Mouse (Mus musculus) kidney, embryonic 16.5 days (tissue): Measurements from ENCODE around the gene Ppy. TPM values are rescaled to one million over a fixed set of nuclear protein-coding genes. Genes with fewer than 3 reads are reported as not detected.

Source experiments
- ATAC-seq: fragments of 200-750 bp; cut with Nextera tagmentation; 2 replicates; pipeline ENCODE4 v1.8.0; 2017; ENCODE audit warnings: moderate TSS enrichment; ENCODE audit not compliant: low FRiP score, low TSS enrichment
- H3K27ac ChIP-seq: fragments of 300-500 bp; sonication (generic); 2 replicates; pipeline ENCODE4 v1.5.1; 2014; ENCODE audit warnings: low read length
- H3K27me3 ChIP-seq: fragments of 300-500 bp; sonication (generic); 2 replicates; pipeline ENCODE4 v1.6.1; 2014; ENCODE audit warnings: low read length, control low read depth, mixed read lengths; ENCODE audit not compliant: insufficient read depth
- H3K36me3 ChIP-seq: fragments of 300-500 bp; sonication (generic); 2 replicates; pipeline ENCODE4 v1.6.1; 2014; ENCODE audit warnings: low read length, control low read depth, mixed read lengths; ENCODE audit not compliant: insufficient read depth
- H3K4me1 ChIP-seq: fragments of 300-500 bp; sonication (generic); 2 replicates; pipeline ENCODE4 v1.6.1; 2014; ENCODE audit warnings: low read length, control low read depth, mixed read lengths; ENCODE audit not compliant: insufficient read depth
- H3K4me2 ChIP-seq: fragments of 300-500 bp; sonication (generic); replicated peaks from 2 replicates; pipeline ENCODE4 v1.6.1; 2014; ENCODE audit warnings: low read depth, low read length
- H3K4me3 ChIP-seq: fragments of 300-500 bp; sonication (generic); 2 replicates; pipeline ENCODE4 v1.5.1; 2014; ENCODE audit warnings: mild to moderate bottlenecking, low read length
- H3K9ac ChIP-seq: fragments of 300-500 bp; sonication (generic); replicated peaks from 2 replicates; pipeline ENCODE4 v1.6.1; 2014; ENCODE audit warnings: low read length
- H3K9me3 ChIP-seq: fragments of 300-500 bp; sonication (generic); 2 replicates; pipeline ENCODE4 v1.6.1; 2016; ENCODE audit warnings: low read length, control low read depth
- WGBS: fragments of 180-500 bp; shearing (Covaris S2); extraction: QIAGEN DNeasy Blood & Tissue Kit; methylation state at CpG from one replicate; pipeline ENCODE4 v1.1.7; 2014; 5-methylcytosine and 5-hydroxymethylcytosine counted together
- polyA plus RNA-seq: library from polyadenylated mRNA; unstranded; fragments of >200 nt; fragmentation: Nextera tagmentation; extraction: Ambion mirVana; gene quantifications from 2 replicates; pipeline ENCODE4 v1.2.1, GENCODE M21; 2015

Gene Ppy
- polyA plus RNA-seq, 1 experiment from 2014 or later: not detected

- H3K9me3 ChIP-seq: no peaks in the 10 kb centered on the region
These were observed 27.4 kb downstream of the Ppy start for GRCm38 (mm10) chr11:102073722-102074121.

DNA sequence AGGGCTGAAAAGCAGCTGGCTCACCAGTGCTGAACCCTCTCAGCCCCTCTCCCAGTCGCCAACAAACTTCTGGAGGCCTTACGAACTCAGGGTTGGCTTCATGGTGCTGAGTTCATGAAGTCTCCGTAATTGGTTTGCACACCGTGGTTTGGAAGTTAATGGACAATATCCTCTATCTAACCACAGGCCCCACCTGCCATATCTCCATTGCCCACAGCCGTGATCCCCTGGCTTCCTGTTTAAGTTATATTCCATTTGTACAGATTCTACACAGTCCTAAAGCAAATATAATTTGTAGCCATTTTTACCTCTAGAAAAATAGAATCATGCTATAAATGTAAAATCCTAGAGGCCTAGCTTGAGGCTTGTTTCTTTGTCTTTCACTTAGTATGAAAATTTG is 28.4 kb downstream of the Ppy start:
- WGBS: 74% methylated on average over 5 of the region's 5 CpGs
- Histone ChIP-seq H3K9ac (no peak overlapping the region), H3K9me3 (no peaks in the 10 kb centered on the region), H3K36me3 (no peaks in the 10 kb centered on the region; the same call in 1 of the 2 replicates), H3K4me1 (peaks cover 6% of the 10 kb centered on the region; the same call in 1 of the 2 replicates), H3K4me3 (no peak overlapping the region), H3K27me3 (no peaks in the 10 kb centered on the region), H3K4me2 (no peak overlapping the region), H3K27ac (no peak overlapping the region)
- no peak for ATAC-seq

More at GRCm38 (mm10) chr11:102073722-102074121, 27.4 kb downstream of the Ppy start:
- H3K27ac ChIP-seq: no peak overlapping the region
- ATAC-seq: no peak
- 59% methylated on average over 14 of the region's 14 CpGs for WGBS
- peaks cover 6% of the 10 kb centered on the region; the same call in 1 of the 2 replicates for H3K4me1 ChIP-seq
- peaks cover 5% of the 10 kb centered on the region; the same call in 1 of the 2 replicates for H3K36me3 ChIP-seq
- no peak overlapping the region for H3K9ac ChIP-seq
- no peak overlapping the region for H3K4me3 ChIP-seq
- H3K4me2 ChIP-seq: no peak overlapping the region
- no peaks in the 10 kb centered on the region for H3K27me3 ChIP-seq

GRCm38 (mm10) chr11:102070426-102070825 is 30.7 kb downstream of the Ppy start:
- WGBS: 7% methylated on average over 13 of the region's 13 CpGs

GRCm38 (mm10) chr11:102069633-102070032 is 31.5 kb downstream of the Ppy start:
- 47% methylated on average over 11 of the region's 11 CpGs for WGBS
- H3K4me1 ChIP-seq: peaks cover 10% of the 10 kb centered on the region; the same call in 1 of the 2 replicates
- no peak overlapping the region for H3K9ac ChIP-seq
- no peaks in the 10 kb centered on the region for H3K27me3 ChIP-seq
- no peak overlapping the region for H3K4me3 ChIP-seq
- no peaks in the 10 kb centered on the region for H3K36me3 ChIP-seq
- H3K4me2 ChIP-seq: no peak overlapping the region
- H3K27ac ChIP-seq: no peak overlapping the region
- no peak for ATAC-seq
- H3K9me3 ChIP-seq: no peaks in the 10 kb centered on the region

More at GRCm38 (mm10) chr11:102070426-102070825, 30.7 kb downstream of the Ppy start:
- no peak overlapping the region; the same call in 1 of the 2 replicates for H3K9ac ChIP-seq
- H3K4me2 ChIP-seq: peak overlapping the region; percentile 33
- H3K36me3 ChIP-seq: no peaks in the 10 kb centered on the region
- H3K9me3 ChIP-seq: no peaks in the 10 kb centered on the region
- no peaks in the 10 kb centered on the region for H3K27me3 ChIP-seq
- no peak overlapping the region for H3K27ac ChIP-seq
- 0 out of 2 replicates have a peak, but pooled peaks have one; percentile 63 for ATAC-seq
- peaks cover 10% of the 10 kb centered on the region; the same call in 1 of the 2 replicates for H3K4me1 ChIP-seq
- H3K4me3 ChIP-seq: no peak overlapping the region

DNA sequence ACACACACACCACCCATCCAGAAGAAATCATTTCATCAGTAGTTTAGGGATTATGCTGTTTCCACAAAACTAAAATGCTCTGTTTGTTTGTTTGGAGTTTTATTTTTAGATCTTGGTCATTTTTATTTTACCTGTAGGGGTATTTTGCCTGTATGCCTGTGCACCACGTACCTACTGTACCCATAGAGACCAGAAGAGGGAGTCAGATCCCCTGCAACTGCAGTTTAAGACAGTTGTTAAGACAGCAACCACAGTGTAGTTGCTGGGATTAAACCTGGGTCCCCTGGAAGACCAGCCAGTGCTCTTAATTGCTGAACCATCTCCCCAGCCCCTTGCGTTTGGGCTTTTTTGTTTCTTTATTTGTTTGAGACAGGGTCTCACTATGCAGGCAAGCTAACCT is 32.1 kb downstream of the Ppy start:
- Histone ChIP-seq H3K36me3 (no peaks in the 10 kb centered on the region; the same call in 1 of the 2 replicates), H3K4me1 (peaks cover 10% of the 10 kb centered on the region; the same call in 1 of the 2 replicates), H3K9ac (no peak overlapping the region), H3K27ac (no peak overlapping the region), H3K4me2 (no peak overlapping the region), H3K4me3 (no peak overlapping the region), H3K9me3 (no peaks in the 10 kb centered on the region), H3K27me3 (no peaks in the 10 kb centered on the region)
- no peak for ATAC-seq
- WGBS: 55% methylated on average over 2 of the region's 2 CpGs

DNA sequence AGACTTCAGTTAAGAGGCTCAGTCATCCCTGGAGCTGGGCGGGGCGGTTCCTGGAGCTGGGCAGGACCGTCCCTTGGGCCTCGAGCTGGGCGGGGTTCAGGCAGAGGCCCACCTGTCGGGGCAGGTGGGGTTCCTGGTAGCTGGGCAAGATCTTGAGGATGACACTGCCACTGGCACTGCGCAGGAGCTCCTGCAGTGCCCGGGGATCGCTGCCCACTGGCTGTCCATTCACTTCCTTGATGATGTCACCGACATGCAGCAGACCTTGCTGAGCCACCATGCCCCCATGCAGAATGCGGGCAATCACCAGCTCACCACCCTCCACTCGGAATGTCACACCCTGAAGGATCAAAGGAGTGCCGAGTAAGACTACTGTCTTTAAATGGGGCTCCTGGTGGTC is 38.0 kb downstream of the Ppy start:
- no peak for ATAC-seq
- Histone ChIP-seq H3K4me1 (peaks cover 13% of the 10 kb centered on the region), H3K9me3 (no peaks in the 10 kb centered on the region), H3K4me3 (no peak overlapping the region), H3K4me2 (no peak overlapping the region), H3K27me3 (no peaks in the 10 kb centered on the region), H3K27ac (no peak overlapping the region), H3K9ac (no peak overlapping the region), H3K36me3 (peaks cover 7% of the 10 kb centered on the region)
- 72% methylated on average over 13 of the region's 13 CpGs for WGBS

DNA sequence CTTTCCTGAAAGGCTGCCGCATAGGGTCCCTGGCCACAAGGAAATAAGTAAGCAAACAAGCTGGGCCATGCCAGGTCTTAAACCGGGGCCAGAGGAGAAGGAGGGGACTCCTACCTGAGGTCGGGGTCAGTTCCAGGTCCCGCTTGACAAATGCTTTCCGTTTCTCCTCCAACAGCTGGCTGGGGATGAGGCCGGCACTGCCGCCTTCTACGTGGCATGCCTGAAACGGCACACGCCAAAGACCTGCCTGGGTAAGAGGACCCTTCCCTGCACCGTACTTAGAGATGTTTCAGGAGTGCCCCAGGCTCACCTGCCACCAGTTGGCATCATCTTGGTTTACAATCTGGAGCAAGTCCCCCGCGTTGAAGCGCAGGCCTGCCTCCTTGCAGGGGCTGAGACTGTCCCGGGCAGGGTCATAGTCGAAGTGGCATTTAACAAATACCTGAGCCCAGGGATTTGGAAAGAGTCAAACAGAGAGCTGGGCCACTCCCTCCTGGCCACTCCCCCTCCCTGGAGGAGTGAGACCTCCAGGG is 39.1 kb downstream of the Ppy start:
- 30% methylated on average over 16 of the region's 16 CpGs for WGBS
- H3K4me1 ChIP-seq: peaks cover 10% of the 10 kb centered on the region

DNA sequence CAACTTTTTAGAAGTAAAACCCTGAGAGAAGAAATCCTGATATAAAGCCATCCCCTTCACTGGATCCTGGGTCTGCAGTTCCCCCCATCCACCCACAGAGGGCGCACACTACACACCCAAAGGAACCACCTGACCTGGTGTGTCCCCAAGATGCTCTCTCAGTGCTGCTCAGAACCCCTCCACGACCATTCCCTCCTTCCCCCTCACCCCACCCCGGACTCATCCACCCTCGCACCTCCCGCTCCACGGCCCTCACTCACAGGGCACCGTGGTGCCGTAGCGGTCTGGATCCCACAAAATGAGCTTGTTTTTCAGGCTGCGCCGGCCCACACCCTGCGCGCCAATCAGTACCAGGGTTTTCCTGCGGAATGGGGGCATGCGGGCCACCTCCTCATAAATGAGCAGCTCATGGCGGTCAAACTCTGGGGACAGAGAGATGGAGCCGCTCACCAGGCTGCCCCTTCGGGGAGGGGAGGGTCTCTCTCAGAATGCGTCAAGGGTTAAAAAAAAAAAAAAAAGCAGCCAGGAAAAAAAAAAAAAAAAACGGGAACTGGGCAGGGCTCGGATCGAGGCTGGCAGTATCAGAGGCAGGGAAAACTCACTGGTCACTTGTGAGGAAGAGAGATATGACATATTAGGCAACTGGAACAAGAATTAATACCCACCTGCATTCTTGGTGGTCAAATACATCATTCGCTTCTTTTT is 39.7 kb downstream of the Ppy start:
- 2% methylated on average over 22 of the region's 23 CpGs for WGBS
- peak; percentile 66 for ATAC-seq

More for the DNA sequence above, 39.1 kb downstream of the Ppy start:
- ATAC-seq: no peak
- Histone ChIP-seq H3K27me3 (no peaks in the 10 kb centered on the region), H3K36me3 (peaks cover 7% of the 10 kb centered on the region), H3K4me3 (no peak overlapping the region), H3K27ac (no peak overlapping the region), H3K9me3 (no peaks in the 10 kb centered on the region), H3K4me2 (no peak overlapping the region), H3K9ac (no peak overlapping the region)

GRCm38 (mm10) chr11:102053847-102054246 is 47.3 kb downstream of the Ppy start:
- ATAC-seq: no peak
- H3K4me2 ChIP-seq: no peak overlapping the region
- H3K9me3 ChIP-seq: no peaks in the 10 kb centered on the region
- WGBS: 28% methylated on average over 9 of the region's 9 CpGs
- no peak overlapping the region for H3K9ac ChIP-seq
- no peak overlapping the region for H3K27ac ChIP-seq
- H3K4me1 ChIP-seq: peaks cover 16% of the 10 kb centered on the region
- no peaks in the 10 kb centered on the region for H3K27me3 ChIP-seq
- no peak overlapping the region for H3K4me3 ChIP-seq
- peaks cover 4% of the 10 kb centered on the region; the same call in 1 of the 2 replicates for H3K36me3 ChIP-seq

More for the DNA sequence above, 39.7 kb downstream of the Ppy start:
- H3K27ac ChIP-seq: no peak overlapping the region
- no peaks in the 10 kb centered on the region for H3K9me3 ChIP-seq
- H3K4me2 ChIP-seq: peak overlapping the region; percentile 86
- H3K4me1 ChIP-seq: peaks cover 10% of the 10 kb centered on the region
- H3K36me3 ChIP-seq: peaks cover 7% of the 10 kb centered on the region
- no peaks in the 10 kb centered on the region for H3K27me3 ChIP-seq
- H3K4me3 ChIP-seq: peak overlapping the region; percentile 46
- peak overlapping the region; percentile 52; the same call in 1 of the 2 replicates for H3K9ac ChIP-seq

- Histone ChIP-seq H3K27me3 (no peaks in the 10 kb centered on the region), H3K4me3 (no peak overlapping the region), H3K27ac (no peak overlapping the region), H3K9ac (no peak overlapping the region), H3K36me3 (no peaks in the 10 kb centered on the region), H3K4me1 (peaks cover 16% of the 10 kb centered on the region), H3K4me2 (no peak overlapping the region), H3K9me3 (no peaks in the 10 kb centered on the region)
- no peak for ATAC-seq
- 36% methylated on average over 7 of the region's 7 CpGs for WGBS
These were observed 47.9 kb downstream of the Ppy start for GRCm38 (mm10) chr11:102053183-102053582.
